Mouse (Mus musculus): ENCODE results near the gene Col25a1.
A peak's percentile ranks its signal among the peaks of the same experiment; 100 is the strongest.

Col25a1 gene

GRCm38 (mm10) chr3:130494192-130494591 lies 362.9 kb downstream of the Col25a1 start:
- DNase-seq = no peak

GRCm38 (mm10) chr3:130494665-130495396 lies 363.5 kb downstream of the Col25a1 start:
- DNase-seq = peak; percentile 68

- no peak for DNase-seq
These were observed 365.7 kb downstream of the Col25a1 start for GRCm38 (mm10) chr3:130497036-130497435.

GRCm38 (mm10) chr3:130501713-130502112 lies 370.4 kb downstream of the Col25a1 start:
- no peak for DNase-seq

- no peak for DNase-seq
These were observed 377.0 kb downstream of the Col25a1 start for GRCm38 (mm10) chr3:130508330-130508729.

GRCm38 (mm10) chr3:130518457-130518879 lies 387.2 kb downstream of the Col25a1 start:
- DNase-seq = no peak

GRCm38 (mm10) chr3:130521834-130522476 lies 390.7 kb downstream of the Col25a1 start:
- DNase-seq = no peak

- no peak for DNase-seq
These were observed 391.7 kb downstream of the Col25a1 start for GRCm38 (mm10) chr3:130523019-130523418.

- no peak for DNase-seq
These were observed 393.3 kb downstream of the Col25a1 start for GRCm38 (mm10) chr3:130524367-130525137.

- no peak for DNase-seq
These were observed 403.7 kb downstream of the Col25a1 start for GRCm38 (mm10) chr3:130535021-130535420.

- DNase-seq = no peak
These were observed 410.2 kb downstream of the Col25a1 start for GRCm38 (mm10) chr3:130541541-130541940.

- no peak for DNase-seq
These were observed 414.7 kb downstream of the Col25a1 start for GRCm38 (mm10) chr3:130545995-130546394.

GRCm38 (mm10) chr3:130549066-130549465 lies 417.8 kb downstream of the Col25a1 start:
- DNase-seq = no peak

GRCm38 (mm10) chr3:130556263-130556662 lies 425.0 kb downstream of the Col25a1 start:
- DNase-seq = no peak

GRCm38 (mm10) chr3:130565586-130565985 lies 434.3 kb downstream of the Col25a1 start:
- no peak for DNase-seq

- DNase-seq = no peak
These were observed 437.2 kb downstream of the Col25a1 start for GRCm38 (mm10) chr3:130568331-130569095.

- no peak for DNase-seq
These were observed 441.9 kb downstream of the Col25a1 start for GRCm38 (mm10) chr3:130573243-130573642.

GRCm38 (mm10) chr3:130574652-130575051 lies 443.4 kb downstream of the Col25a1 start:
- DNase-seq = peak; percentile 60

- peak; percentile 21 for DNase-seq
These were observed 445.4 kb downstream of the Col25a1 start for GRCm38 (mm10) chr3:130576683-130577082.

- peak; percentile 10 for DNase-seq
These were observed 448.2 kb downstream of the Col25a1 start for GRCm38 (mm10) chr3:130579501-130579900.

- DNase-seq = no peak
These were observed 450.3 kb downstream of the Col25a1 start for GRCm38 (mm10) chr3:130581577-130581976.

- no peak for DNase-seq
These were observed 451.8 kb downstream of the Col25a1 start for GRCm38 (mm10) chr3:130582903-130583664.

Data from lung, postnatal 14 days (tissue).